Mouse (Mus musculus) spleen, adult 12 weeks (tissue): ENCODE results near the gene Dctn3.
"Not testable (repeated sequence)": the region's sequence is repeated elsewhere in the genome, so short reads cannot be mapped to it uniquely, and the experiment has no call there.

Experiments used
- DNase-seq: peaks from one replicate; pipeline ENCODE4 v3.0.0; 2022; ENCODE audit warnings: low spot score

Gene Dctn3

GRCm38 (mm10) chr4:41722918-41723351, at the start of gene Dctn3:
Dctn3 (minus strand) TSS chr4:41723170.
- DNase-seq: peak; percentile 73

- DNase-seq: not testable (repeated sequence)
These were observed 44.3 kb upstream of the Dctn3 start for GRCm38 (mm10) chr4:41767301-41767700.

- not testable (repeated sequence) for DNase-seq
These were observed 40.2 kb upstream of the Dctn3 start for GRCm38 (mm10) chr4:41763176-41763575.

- not testable (repeated sequence) for DNase-seq
These were observed 39.7 kb upstream of the Dctn3 start for GRCm38 (mm10) chr4:41762688-41763114.

GRCm38 (mm10) chr4:41762099-41762687, 39.2 kb upstream of the Dctn3 start:
- DNase-seq: no peak

- no peak for DNase-seq
These were observed 38.7 kb upstream of the Dctn3 start for GRCm38 (mm10) chr4:41761680-41762079.

GRCm38 (mm10) chr4:41760911-41761310, 37.9 kb upstream of the Dctn3 start:
- DNase-seq: no peak

GRCm38 (mm10) chr4:41760288-41760721, 37.3 kb upstream of the Dctn3 start:
- DNase-seq: peak; percentile 36

- no peak for DNase-seq
These were observed 36.8 kb upstream of the Dctn3 start for GRCm38 (mm10) chr4:41759656-41760287.

GRCm38 (mm10) chr4:41759206-41759605, 36.2 kb upstream of the Dctn3 start:
- no peak for DNase-seq

GRCm38 (mm10) chr4:41758701-41759100, 35.7 kb upstream of the Dctn3 start:
- no peak for DNase-seq

- DNase-seq: no peak
These were observed 35.1 kb upstream of the Dctn3 start for GRCm38 (mm10) chr4:41758021-41758420.

- no peak for DNase-seq
These were observed 34.4 kb upstream of the Dctn3 start for GRCm38 (mm10) chr4:41757321-41757720.

- DNase-seq: no peak
These were observed 33.5 kb upstream of the Dctn3 start for GRCm38 (mm10) chr4:41756440-41756839.

- DNase-seq: peak; percentile 81
These were observed 32.7 kb upstream of the Dctn3 start, which contains the start of gene Sigmar1 for GRCm38 (mm10) chr4:41755338-41756305. Sigmar1 (minus strand) TSS chr4:41756157.

- DNase-seq: peak; percentile 20
These were observed 31.9 kb upstream of the Dctn3 start, which contains the start of gene Galt for GRCm38 (mm10) chr4:41754797-41755337. Galt (plus strand) TSS chr4:41755228.

GRCm38 (mm10) chr4:41745021-41745420, 22.1 kb upstream of the Dctn3 start:
- no peak for DNase-seq

- no peak for DNase-seq
These were observed 21.2 kb upstream of the Dctn3 start for GRCm38 (mm10) chr4:41744131-41744530.

GRCm38 (mm10) chr4:41741158-41741560, 18.2 kb upstream of the Dctn3 start:
- peak; percentile 86 for DNase-seq

- no peak for DNase-seq
These were observed 17.6 kb upstream of the Dctn3 start for GRCm38 (mm10) chr4:41740380-41741157.

GRCm38 (mm10) chr4:41739260-41739659, 16.3 kb upstream of the Dctn3 start:
- DNase-seq: no peak
